Mouse (Mus musculus) liver, adult 2 months (tissue): Measurements from ENCODE around the gene Tspan33. TPM values are rescaled to one million over a fixed set of nuclear protein-coding genes. Genes with fewer than 3 reads are reported as not detected.

Experiments used
- DNase-seq: peaks from one replicate; pipeline ENCODE4 v3.0.0-alpha.2; 2011; ENCODE audit warnings: low read depth, low spot score; ENCODE audit errors: extremely low read depth
- H3K27ac ChIP-seq: fragments of 200-500 bp; replicated peaks from 2 replicates; pipeline ENCODE4 v1.5.1; 2012; ENCODE audit warnings: low read depth, mild to moderate bottlenecking, control low read depth, inconsistent platforms, low read length; ENCODE audit not compliant: insufficient read depth
- H3K27me3 ChIP-seq: fragments of 200-500 bp; 2 replicates; pipeline ENCODE4 v1.6.1; 2012; ENCODE audit warnings: mild to moderate bottlenecking, moderate library complexity, low read length, inconsistent platforms; ENCODE audit not compliant: control insufficient read depth, insufficient read depth
- H3K36me3 ChIP-seq: fragments of 200-500 bp; 2 replicates; pipeline ENCODE4 v1.6.1; 2012; ENCODE audit warnings: low read length, inconsistent platforms; ENCODE audit not compliant: control insufficient read depth, insufficient read depth
- H3K4me1 ChIP-seq: fragments of 200-500 bp; 2 replicates; pipeline ENCODE4 v1.6.1; 2011; ENCODE audit warnings: low read length; ENCODE audit not compliant: control insufficient read depth, insufficient read depth
- H3K4me3 ChIP-seq: fragments of 200-500 bp; 2 replicates; pipeline ENCODE4 v1.5.1; 2011; ENCODE audit warnings: low read depth, mild to moderate bottlenecking, control low read depth, low read length, moderate library complexity; ENCODE audit not compliant: insufficient read depth
- H3K79me2 ChIP-seq: fragments of 200-500 bp; 2 replicates; pipeline ENCODE4 v1.6.1; 2012; ENCODE audit warnings: inconsistent platforms, mild to moderate bottlenecking, low read length, moderate library complexity; ENCODE audit not compliant: control insufficient read depth, insufficient read depth
- H3K9ac ChIP-seq: fragments of 200-500 bp; 2 replicates; pipeline ENCODE4 v1.6.1; 2012; ENCODE audit warnings: low read depth, mild to moderate bottlenecking, control low read depth, inconsistent platforms, low read length
- CTCF ChIP-seq: fragments of 200-500 bp; IDR thresholded peaks from 2 replicates; pipeline ENCODE4 v1.5.1; 2011; ENCODE audit warnings: low read depth, low read length, control low read depth
- POLR2A ChIP-seq: fragments of 200-500 bp; IDR thresholded peaks from 2 replicates; pipeline ENCODE4 v1.6.1; 2011; ENCODE audit warnings: low read length, control low read depth; ENCODE audit not compliant: insufficient read depth; ENCODE audit errors: extremely low read depth
- WGBS: fragments of 180-500 bp; shearing (Covaris S2); methylation state at CpG from one replicate; pipeline ENCODE4 v1.1.7; 2018; 5-methylcytosine and 5-hydroxymethylcytosine counted together
- polyA plus RNA-seq: library from polyadenylated mRNA; depleted of rRNA; stranded (reverse); fragments of >200 nt; gene quantifications from 2 replicates; pipeline ENCODE4 v1.2.3, GENCODE M21; 2012
- total RNA-seq: library from RNA; depleted of rRNA; stranded (reverse); fragments of >200 nt; gene quantifications from 2 replicates; pipeline ENCODE4 v1.2.3, GENCODE M21; 2014

Gene Tspan33
- total and polyA plus RNA-seq, 2 experiments = 4.2 to 7.0 TPM

GRCm38 (mm10) chr6:29695975-29696374 lies 2.0 kb downstream of the Tspan33 start:
- Histone ChIP-seq H3K79me2 (peaks cover 13% of the 10 kb centered on the region; the same call in 1 of the 2 replicates), H3K27me3 (no peaks in the 10 kb centered on the region), H3K36me3 (no peaks in the 10 kb centered on the region), H3K4me3 (no peak overlapping the region), H3K4me1 (peaks cover 9% of the 10 kb centered on the region), H3K9ac (no peak overlapping the region), H3K27ac (no peak overlapping the region)
- no peak for DNase-seq
- 33% methylated on average over 7 of the region's 7 CpGs for WGBS
- TF ChIP-seq POLR2A (no peak), CTCF (no peak)

GRCm38 (mm10) chr6:29697139-29697538 lies 3.1 kb downstream of the Tspan33 start:
- DNase-seq = no peak
- Histone ChIP-seq H3K27ac (no peak overlapping the region), H3K4me3 (no peak overlapping the region), H3K27me3 (no peaks in the 10 kb centered on the region), H3K9ac (no peak overlapping the region), H3K4me1 (peaks cover 9% of the 10 kb centered on the region), H3K79me2 (peaks cover 20% of the 10 kb centered on the region; the same call in 1 of the 2 replicates), H3K36me3 (no peaks in the 10 kb centered on the region)
- TF ChIP-seq POLR2A = no peak
- TF ChIP-seq CTCF = no peak

- H3K27ac ChIP-seq = no peak overlapping the region
- no peak overlapping the region for H3K4me3 ChIP-seq
- H3K4me1 ChIP-seq = peaks cover 9% of the 10 kb centered on the region
- H3K27me3 ChIP-seq = no peaks in the 10 kb centered on the region
- H3K9ac ChIP-seq = no peak overlapping the region
- no peaks in the 10 kb centered on the region for H3K36me3 ChIP-seq
- 79% methylated on average over 3 of the region's 3 CpGs for WGBS
- no peak for DNase-seq
- TF ChIP-seq CTCF (no peak), POLR2A (no peak)
- peaks cover 20% of the 10 kb centered on the region; the same call in 1 of the 2 replicates for H3K79me2 ChIP-seq
These were observed 3.5 kb downstream of the Tspan33 start for GRCm38 (mm10) chr6:29697548-29697947.

GRCm38 (mm10) chr6:29699085-29699745 lies 5.2 kb downstream of the Tspan33 start:
- H3K27me3 ChIP-seq = no peaks in the 10 kb centered on the region
- peaks cover 9% of the 10 kb centered on the region for H3K4me1 ChIP-seq
- no peak overlapping the region for H3K27ac ChIP-seq
- no peaks in the 10 kb centered on the region for H3K36me3 ChIP-seq
- H3K79me2 ChIP-seq = peaks cover 28% of the 10 kb centered on the region; the same call in 1 of the 2 replicates
- H3K4me3 ChIP-seq = no peak overlapping the region
- WGBS = 93% methylated on average over 7 of the region's 7 CpGs
- no peak for DNase-seq
- H3K9ac ChIP-seq = no peak overlapping the region
- TF ChIP-seq POLR2A (no peak), CTCF (no peak)

- Histone ChIP-seq H3K27me3 (no peaks in the 10 kb centered on the region), H3K4me3 (no peak overlapping the region), H3K79me2 (peaks cover 25% of the 10 kb centered on the region; the same call in 1 of the 2 replicates), H3K4me1 (no peaks in the 10 kb centered on the region; the same call in 1 of the 2 replicates), H3K36me3 (no peaks in the 10 kb centered on the region), H3K9ac (no peak overlapping the region), H3K27ac (no peak overlapping the region)
- TF ChIP-seq CTCF (no peak), POLR2A (no peak)
- WGBS = 68% methylated on average over 6 of the region's 6 CpGs
- DNase-seq = no peak
These were observed 7.0 kb downstream of the Tspan33 start for GRCm38 (mm10) chr6:29701051-29701450.

GRCm38 (mm10) chr6:29702126-29702525 lies 8.1 kb downstream of the Tspan33 start:
- TF ChIP-seq CTCF (no peak), POLR2A (no peak)
- Histone ChIP-seq H3K4me1 (no peaks in the 10 kb centered on the region), H3K4me3 (no peak overlapping the region), H3K36me3 (no peaks in the 10 kb centered on the region), H3K27me3 (no peaks in the 10 kb centered on the region), H3K9ac (no peak overlapping the region), H3K27ac (no peak overlapping the region), H3K79me2 (peaks cover 28% of the 10 kb centered on the region; the same call in 1 of the 2 replicates)
- WGBS = 87% methylated on average over 3 of the region's 3 CpGs
- no peak for DNase-seq
